Mouse (Mus musculus) adrenal gland, adult 2 months (tissue): ENCODE data around the gene Senp7. TPM values are rescaled to one million over a fixed set of nuclear protein-coding genes. Genes with fewer than 3 reads are reported as not detected.
"Not testable (repeated sequence)": the region's sequence is repeated elsewhere in the genome, so short reads cannot be mapped to it uniquely, and the experiment has no call there.

Source experiments
- DNase-seq: peaks from one replicate; pipeline ENCODE4 v3.0.0; 2021
- long read RNA-seq: library from polyadenylated mRNA; stranded (forward); transcript quantifications from one replicate; pipeline ENCODE4 v2.0.0, GENCODE M21; 2021
- polyA plus RNA-seq: library from polyadenylated mRNA; depleted of rRNA; stranded (reverse); fragments of >200 nt; gene quantifications from 2 replicates; pipeline ENCODE4 v1.2.3, GENCODE M21; 2012; rRNA removed
- total RNA-seq, 2 experiments: library from RNA; stranded (reverse); gene quantifications; 2 replicates each; pipeline ENCODE4 v1.2.3; 2021

Senp7 gene
- total RNA-seq: 10 to 100 TPM; 20.5 to 20.8 TPM
- 0.41 and 0.49 TPM in 2 replicates for polyA plus RNA-seq
- long read RNA-seq, partial matches to known transcripts: 0 of 3 reads
- long read RNA-seq, other reads (novel, unspliced or antisense): 3 of 3 reads

- DNase-seq: not testable (repeated sequence)
Measured at GRCm38 (mm10) chr16:56048038-56048437, at the start of gene Senp7. Senp7 (plus strand) TSS chr16:56048338.

GRCm38 (mm10) chr16:56006798-56007197 is 41.3 kb upstream of the Senp7 start:
- no peak for DNase-seq

GRCm38 (mm10) chr16:56008862-56009261 is 39.3 kb upstream of the Senp7 start:
- DNase-seq: no peak

GRCm38 (mm10) chr16:56012789-56013743 is 35.1 kb upstream of the Senp7 start:
- DNase-seq: no peak

GRCm38 (mm10) chr16:56014076-56014475 is 34.1 kb upstream of the Senp7 start:
- DNase-seq: no peak

- DNase-seq: no peak
Measured at GRCm38 (mm10) chr16:56019660-56020059, 28.5 kb upstream of the Senp7 start.

- no peak for DNase-seq
Measured at GRCm38 (mm10) chr16:56027854-56028629, 20.1 kb upstream of the Senp7 start.

GRCm38 (mm10) chr16:56028722-56029551 is 19.2 kb upstream of the Senp7 start:
- DNase-seq: no peak

- peak; percentile 98 for DNase-seq
Measured at GRCm38 (mm10) chr16:56029661-56030082, 18.5 kb upstream of the Senp7 start, which contains the start of gene Pcnp. Pcnp (minus strand) TSS chr16:56029739.

GRCm38 (mm10) chr16:56034566-56034965 is 13.6 kb upstream of the Senp7 start:
- DNase-seq: no peak

- no peak for DNase-seq
Measured at GRCm38 (mm10) chr16:56036501-56036900, 11.6 kb upstream of the Senp7 start.

- peak; percentile 96 for DNase-seq
Measured at GRCm38 (mm10) chr16:56037138-56038010, 10.8 kb upstream of the Senp7 start, which contains the start of gene Trmt10c. Trmt10c (minus strand) TSS chr16:56037819.

- no peak for DNase-seq
Measured at GRCm38 (mm10) chr16:56038090-56038489, 10.0 kb upstream of the Senp7 start.

GRCm38 (mm10) chr16:56055911-56056310 is 7.8 kb downstream of the Senp7 start:
- no peak for DNase-seq

GRCm38 (mm10) chr16:56056944-56057590 is 8.9 kb downstream of the Senp7 start:
- no peak for DNase-seq

GRCm38 (mm10) chr16:56058151-56058550 is 10.0 kb downstream of the Senp7 start:
- DNase-seq: no peak

GRCm38 (mm10) chr16:56061995-56062594 is 14.0 kb downstream of the Senp7 start:
- no peak for DNase-seq

GRCm38 (mm10) chr16:56062981-56063380 is 14.8 kb downstream of the Senp7 start:
- no peak for DNase-seq

- peak; percentile 72 for DNase-seq
Measured at GRCm38 (mm10) chr16:56064334-56064990, 16.3 kb downstream of the Senp7 start.
